Comparison of ENCODE assay signal across 16 mouse cellular contexts in genomic region chr1:45031436-45032027, GRCm38 (mm10).
DNase-seq lines count a peak whose midpoint lies in the region; ATAC-seq and TF ChIP-seq lines count a peak whose summit lies in the region.
"Had no signal": no experiment of that assay in that cellular context is flagged by ENCODE, and none has a peak within 500 bp of the region (broad histone marks: within the 10 kb centered on the region; RNA-seq: fewer than 3 reads in every experiment).

No protein-coding gene starts in this region.

- H3K4me3 ChIP-seq in limb, embryonic 10.5 days, result no peak overlapping the region
- no peak overlapping the region for H3K4me3 ChIP-seq in forebrain, embryonic 15.5 days
- no peak overlapping the region for H3K4me3 ChIP-seq in left cerebral cortex, adult 2 months
- H3K4me3 ChIP-seq: liver, embryonic 15.5 days; midbrain, embryonic 12.5 days had no signal

- intact Hi-C loops in left cerebral cortex, adult 2 months (cut with DNase I), result no loop called here

- 57% methylated on average over 4 of the region's 4 CpGs for WGBS in limb, embryonic 10.5 days
- WGBS in forebrain, embryonic 15.5 days, result 71% methylated on average over 4 of the region's 4 CpGs

- no peaks in the 10 kb centered on the region for H3K9me3 ChIP-seq in limb, embryonic 10.5 days (replicated peaks)
- no peaks in the 10 kb centered on the region for H3K9me3 ChIP-seq in forebrain, embryonic 15.5 days
- H3K9me3 ChIP-seq: liver, embryonic 15.5 days; midbrain, embryonic 12.5 days had no signal

- ATAC-seq in forebrain, embryonic 15.5 days (replicated peaks), result no peak

- no peaks in the 10 kb centered on the region for H3K27me3 ChIP-seq in limb, embryonic 10.5 days (ENCODE audit: low read depth, poor library complexity, severe bottlenecking)
- no peaks in the 10 kb centered on the region for H3K27me3 ChIP-seq in forebrain, embryonic 15.5 days
- H3K27me3 ChIP-seq: CH12.LX; liver, embryonic 15.5 days; midbrain, embryonic 12.5 days had no signal

- H3K36me3 ChIP-seq in limb, embryonic 10.5 days, result no peaks in the 10 kb centered on the region
- no peaks in the 10 kb centered on the region for H3K36me3 ChIP-seq in forebrain, embryonic 15.5 days
- H3K36me3 ChIP-seq: liver, embryonic 15.5 days; midbrain, embryonic 12.5 days had no signal

- no peak for TF ChIP-seq CTCF in left cerebral cortex, adult 2 months (IDR thresholded peaks at IDR 0.05)

- peak; percentile 32 for DNase-seq in heart, adult 8-10 months (ENCODE audit: low spot score)
- no peak for DNase-seq in heart, adult 18-20 months
- peak; percentile 8 for DNase-seq in right cerebral cortex, adult 18-20 months
- no peak for DNase-seq in right cerebral cortex, postnatal 10 days (ENCODE audit: low spot score in 2 of 2)
- DNase-seq in limb, embryonic 10.5 days (ENCODE audit: low spot score), result no peak
- DNase-seq in cerebellum, postnatal 4 days (ENCODE audit: low spot score in 2 of 2), result no peak
- DNase-seq in left cerebral cortex, adult 2 months (ENCODE audit: extremely low spot score in 1 of 2, low spot score in 2 of 2), result no peak
- DNase-seq: cerebellum, adult 8-10 months; gastrocnemius, postnatal 36 days; heart, postnatal 14 days; kidney, adult 2 months; spleen, adult 18-20 months had no signal

- peak overlapping the region; percentile 48 for H3K27ac ChIP-seq in limb, embryonic 10.5 days
- H3K27ac ChIP-seq in forebrain, embryonic 15.5 days (replicated peaks), result no peak overlapping the region
- H3K27ac ChIP-seq in left cerebral cortex, adult 2 months, result no peak overlapping the region
- H3K27ac ChIP-seq: liver, embryonic 15.5 days; midbrain, embryonic 12.5 days had no signal

- no peak overlapping the region for H3K9ac ChIP-seq in forebrain, embryonic 15.5 days (replicated peaks)
- H3K9ac ChIP-seq: liver, embryonic 15.5 days; midbrain, embryonic 12.5 days had no signal

- H3K4me1 ChIP-seq in limb, embryonic 10.5 days, result peaks cover 9% of the 10 kb centered on the region
- no peaks in the 10 kb centered on the region for H3K4me1 ChIP-seq in forebrain, embryonic 15.5 days
- H3K4me1 ChIP-seq: liver, embryonic 15.5 days; midbrain, embryonic 12.5 days had no signal

- no peak overlapping the region for H3K4me2 ChIP-seq in forebrain, embryonic 15.5 days (replicated peaks)
- H3K4me2 ChIP-seq: liver, embryonic 15.5 days; midbrain, embryonic 12.5 days had no signal

Comparison
In these comparisons a context has a peak if more than half of its experiments do, and no peak if none do; other contexts are left out.
1. DNase-seq: peak in heart, adult 8-10 months (single experiment) and right cerebral cortex, adult 18-20 months (single experiment); none in heart, adult 18-20 months (0 of 2), right cerebral cortex, postnatal 10 days (0 of 2), limb, embryonic 10.5 days (single experiment), cerebellum, postnatal 4 days (0 of 2) and left cerebral cortex, adult 2 months (0 of 2).